Mouse (Mus musculus) bone marrow, adult 2 months (tissue): ENCODE measurements around the gene Adamtsl5.

ENCODE experiments used
- CTCF ChIP-seq: fragments of 200-500 bp; IDR thresholded peaks from 2 replicates; pipeline ENCODE4 v1.5.1; 2011; ENCODE audit warnings: low read length, control low read depth; ENCODE audit not compliant: control insufficient read depth, insufficient read depth
- POLR2A ChIP-seq: fragments of 200-500 bp; IDR thresholded peaks from 2 replicates; pipeline ENCODE4 v1.6.1; 2011; ENCODE audit warnings: low read depth, mild to moderate bottlenecking, control low read depth, low read length, borderline replicate concordance; ENCODE audit not compliant: control insufficient read depth

GRCm38 (mm10) chr10:80330084-80330483, 18.1 kb downstream of the Adamtsl5 start:
- TF ChIP-seq CTCF (no peak), POLR2A (peak; percentile 43; the same call in 1 of the 2 replicates)
